Mouse (Mus musculus) brown adipose tissue, adult 24 weeks (tissue): ENCODE measurements around the gene Sco1. TPM values are rescaled to one million over a fixed set of nuclear protein-coding genes. Genes with fewer than 3 reads are reported as not detected.

Experiments
- H3K27ac ChIP-seq: fragments of 200-500 bp; replicated peaks from 2 replicates; pipeline ENCODE4 v1.5.1; 2012; ENCODE audit warnings: low read depth, mild to moderate bottlenecking, low read length
- H3K4me1 ChIP-seq: fragments of 200-500 bp; 2 replicates; pipeline ENCODE4 v1.6.1; 2012; ENCODE audit warnings: low read length, mixed read lengths; ENCODE audit not compliant: control insufficient read depth, insufficient read depth, insufficient read length
- H3K4me3 ChIP-seq: fragments of 200-500 bp; 2 replicates; pipeline ENCODE4 v1.5.1; 2012; ENCODE audit warnings: low read depth, mild to moderate bottlenecking, low read length, moderate library complexity; ENCODE audit not compliant: insufficient read depth
- polyA plus RNA-seq: library from polyadenylated mRNA; stranded (reverse); fragments of >200 nt; gene quantifications from 2 replicates; pipeline ENCODE4 v1.2.4, GENCODE M21; 2012; ENCODE audit not compliant: missing spikeins, insufficient read depth, insufficient read length

Gene Sco1
- polyA plus RNA-seq, 1 experiment, result 32.8 TPM

DNA sequence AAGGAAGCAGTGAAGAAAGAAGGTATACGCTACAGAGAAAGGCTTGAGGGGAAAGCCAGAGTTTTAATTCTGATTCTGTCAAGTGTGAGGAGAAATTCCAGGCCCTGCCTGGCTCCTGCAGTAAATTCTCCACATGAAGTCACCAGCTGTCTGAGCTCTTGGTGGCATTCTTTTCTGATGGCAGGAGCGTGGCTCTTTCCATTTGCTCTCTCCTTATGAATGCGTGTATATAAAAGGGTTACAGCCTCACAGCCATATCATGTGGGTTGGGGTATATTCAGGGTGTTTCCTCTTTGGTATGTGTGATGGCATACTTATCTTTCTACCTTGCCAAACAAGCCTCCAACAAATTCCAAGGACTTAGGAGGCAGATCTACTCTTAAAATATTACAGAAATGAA lies 10.3 kb downstream of the Sco1 start:
- H3K27ac ChIP-seq, result no peak overlapping the region
- H3K4me1 ChIP-seq, result no peaks in the 10 kb centered on the region
- H3K4me3 ChIP-seq, result no peak overlapping the region

DNA sequence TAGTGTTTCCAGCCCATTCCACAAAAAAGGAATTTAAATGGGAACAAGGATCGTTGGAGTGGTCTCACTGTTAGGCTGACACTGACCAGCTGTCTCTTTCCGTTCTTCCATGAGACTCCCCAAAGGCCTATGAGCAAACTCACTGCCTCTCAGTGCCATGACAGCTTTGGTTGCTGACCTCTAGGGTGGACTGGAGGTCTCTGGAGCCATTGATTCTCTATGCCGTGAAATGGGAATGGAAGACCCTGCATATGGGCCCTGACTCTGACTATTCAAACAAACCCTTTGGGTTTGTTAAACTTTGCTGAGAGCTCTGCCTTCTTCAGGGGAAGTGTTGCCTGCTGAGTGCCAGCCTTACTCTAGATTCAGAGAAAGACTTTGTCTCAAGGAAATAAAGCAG lies 15.3 kb downstream of the Sco1 start:
- Histone ChIP-seq H3K27ac (no peak overlapping the region), H3K4me1 (no peaks in the 10 kb centered on the region), H3K4me3 (no peak overlapping the region)

DNA sequence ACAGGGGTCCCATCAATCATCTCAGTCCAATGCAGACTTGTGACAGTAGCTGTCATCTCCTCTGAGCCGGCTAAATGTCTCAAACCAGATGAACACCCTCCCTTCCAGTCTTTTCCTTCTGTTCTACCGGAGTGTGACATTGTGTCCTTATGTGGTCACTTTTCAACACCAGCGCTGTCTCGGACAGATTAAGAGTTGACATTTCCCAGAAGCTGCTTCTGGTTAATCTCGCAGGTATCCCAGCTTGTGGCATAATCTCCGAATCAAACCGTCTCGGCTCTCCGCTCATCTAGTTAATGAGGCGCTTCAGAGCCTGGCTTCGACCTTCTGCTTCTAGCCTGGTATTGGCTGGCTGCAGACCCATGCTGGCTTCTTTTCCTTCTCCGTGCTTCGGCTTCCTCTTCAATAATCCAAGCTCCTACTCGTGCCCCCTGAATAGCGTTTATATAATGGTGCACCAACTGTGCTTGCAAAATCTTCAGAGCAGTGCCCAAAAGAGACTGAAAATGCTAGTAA lies 20.2 kb downstream of the Sco1 start:
- Histone ChIP-seq H3K4me1 (no peaks in the 10 kb centered on the region), H3K27ac (no peak overlapping the region), H3K4me3 (no peak overlapping the region)

DNA sequence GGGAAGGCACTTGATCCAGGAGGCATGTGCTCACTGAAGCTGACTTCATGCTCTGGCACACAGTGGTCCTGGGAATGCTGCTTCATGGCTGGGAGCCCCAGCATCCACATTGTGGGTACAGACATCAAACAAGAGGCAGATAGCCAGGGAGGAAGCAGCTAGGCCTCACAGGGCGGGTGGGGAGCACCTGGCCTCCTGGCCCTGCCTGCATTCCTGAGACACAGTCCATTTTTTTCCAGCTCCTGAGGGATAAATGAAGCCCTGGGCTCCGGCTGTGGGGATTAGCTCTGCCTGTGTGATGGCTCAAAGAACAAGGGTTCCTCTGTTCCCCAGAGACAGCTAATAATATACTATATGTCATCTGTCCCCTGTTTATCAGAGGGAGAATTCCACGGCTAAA lies 22.6 kb downstream of the Sco1 start:
- Histone ChIP-seq H3K27ac (no peak overlapping the region), H3K4me1 (no peaks in the 10 kb centered on the region), H3K4me3 (no peak overlapping the region)

DNA sequence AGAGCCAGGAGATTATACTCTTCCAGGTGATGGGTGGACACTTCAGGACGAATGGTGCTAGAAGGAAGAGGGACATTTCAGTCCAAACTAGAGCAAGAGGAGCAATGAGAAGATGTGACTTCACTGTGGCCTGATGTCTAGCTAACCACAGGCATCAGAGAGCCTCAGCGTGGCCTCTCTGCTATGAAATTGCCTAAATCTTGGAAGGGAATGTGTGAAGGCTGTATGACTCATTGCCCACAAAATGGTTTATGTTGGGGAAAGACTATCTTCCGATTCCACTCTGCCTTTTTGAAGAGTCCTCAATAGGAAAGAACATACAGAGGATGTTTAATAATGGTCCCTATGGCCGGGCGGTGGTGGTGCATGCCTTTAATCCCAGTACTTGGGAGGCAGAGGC lies 24.3 kb downstream of the Sco1 start:
- no peak overlapping the region for H3K27ac ChIP-seq
- no peak overlapping the region for H3K4me3 ChIP-seq
- H3K4me1 ChIP-seq, result no peaks in the 10 kb centered on the region

DNA sequence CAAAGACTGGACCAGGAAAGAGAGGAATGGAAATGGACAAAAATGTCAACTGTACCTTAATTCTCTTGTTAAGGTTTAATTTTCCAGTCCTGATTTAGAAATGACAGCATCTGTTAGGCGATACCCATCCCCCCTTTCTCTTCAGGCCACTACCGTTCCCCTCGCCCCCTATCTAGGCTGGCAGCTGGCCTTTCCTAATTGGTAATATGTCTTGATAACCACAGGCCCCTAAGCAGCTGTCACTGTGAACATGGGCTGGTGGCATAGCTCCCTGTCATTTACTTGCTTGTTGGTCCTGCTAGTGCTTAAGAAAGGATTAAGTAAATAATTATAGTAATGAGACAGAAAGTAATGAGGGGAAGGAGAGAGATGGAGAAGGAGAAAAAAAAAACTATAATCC lies 25.0 kb downstream of the Sco1 start:
- no peaks in the 10 kb centered on the region for H3K4me1 ChIP-seq
- no peak overlapping the region for H3K27ac ChIP-seq

DNA sequence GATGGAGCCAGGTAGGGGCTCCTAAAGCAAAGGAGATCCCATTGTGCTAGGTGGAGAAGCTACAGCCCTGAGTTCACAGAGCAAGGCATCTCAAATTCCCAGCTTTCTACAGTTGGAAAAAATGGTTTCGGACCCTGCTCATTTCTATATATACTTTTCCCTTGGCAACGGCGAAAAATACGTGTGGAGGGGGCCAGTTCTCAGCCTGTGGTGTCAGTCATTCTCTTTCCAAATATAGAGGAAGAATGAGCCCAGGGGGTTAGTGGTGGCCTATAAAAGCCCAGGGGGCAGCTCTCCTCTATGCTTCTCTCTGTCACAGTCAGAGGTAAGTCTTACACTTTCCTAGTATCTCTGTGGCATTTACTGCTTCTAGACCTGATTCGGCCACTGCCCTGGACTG lies 25.5 kb downstream of the Sco1 start, which contains the start of gene Myh3:
Myh3 (plus strand) TSS at position 301 of the 400 bp plus-strand sequence.
- no peak within 1 kb of the TSS for H3K27ac ChIP-seq
- H3K4me3 ChIP-seq, result no peak within 1 kb of the TSS
- H3K4me1 ChIP-seq, result no peaks in the 10 kb centered on the region

More for the DNA sequence above, 25.0 kb downstream of the Sco1 start:
- H3K4me3 ChIP-seq, result no peak overlapping the region

DNA sequence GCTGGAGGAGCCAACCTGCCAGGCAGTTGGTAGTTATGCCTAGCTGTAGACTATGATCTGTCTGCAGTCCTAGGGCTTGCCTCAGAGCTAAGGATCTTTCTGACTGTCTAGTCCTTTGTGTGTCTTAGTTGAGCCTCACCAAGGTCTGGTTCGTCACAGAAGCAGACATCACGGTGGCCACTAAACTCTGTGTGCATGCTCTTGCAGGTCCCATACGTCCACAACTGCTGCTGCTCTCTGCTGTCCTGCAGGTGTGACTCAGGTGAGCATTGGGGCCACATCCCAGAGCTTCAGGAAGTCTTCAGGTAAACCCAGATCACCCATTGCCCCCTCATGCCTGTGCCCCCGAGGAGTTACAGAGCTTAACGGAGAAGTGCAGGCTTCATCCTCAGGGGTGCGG lies 26.4 kb downstream of the Sco1 start:
- H3K4me3 ChIP-seq, result no peak overlapping the region
- no peak overlapping the region for H3K27ac ChIP-seq
- H3K4me1 ChIP-seq, result no peaks in the 10 kb centered on the region

DNA sequence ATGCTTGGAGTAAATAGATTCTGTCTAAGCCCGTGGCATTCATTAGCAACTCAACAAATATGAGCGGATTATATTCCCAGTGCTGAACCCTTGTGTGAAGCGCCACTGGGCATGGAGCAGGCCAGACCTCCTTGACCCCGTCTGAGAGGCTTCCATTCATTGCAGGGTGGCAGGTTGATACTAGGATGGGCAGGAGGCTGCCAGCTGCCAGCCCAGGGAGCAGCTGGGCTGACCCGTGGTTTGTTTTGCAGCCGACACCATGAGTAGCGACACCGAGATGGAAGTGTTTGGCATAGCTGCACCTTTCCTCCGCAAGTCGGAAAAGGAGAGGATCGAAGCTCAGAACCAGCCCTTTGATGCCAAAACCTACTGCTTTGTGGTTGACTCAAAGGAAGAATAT lies 27.3 kb downstream of the Sco1 start:
- Histone ChIP-seq H3K27ac (no peak overlapping the region), H3K4me3 (no peak overlapping the region), H3K4me1 (no peaks in the 10 kb centered on the region)

DNA sequence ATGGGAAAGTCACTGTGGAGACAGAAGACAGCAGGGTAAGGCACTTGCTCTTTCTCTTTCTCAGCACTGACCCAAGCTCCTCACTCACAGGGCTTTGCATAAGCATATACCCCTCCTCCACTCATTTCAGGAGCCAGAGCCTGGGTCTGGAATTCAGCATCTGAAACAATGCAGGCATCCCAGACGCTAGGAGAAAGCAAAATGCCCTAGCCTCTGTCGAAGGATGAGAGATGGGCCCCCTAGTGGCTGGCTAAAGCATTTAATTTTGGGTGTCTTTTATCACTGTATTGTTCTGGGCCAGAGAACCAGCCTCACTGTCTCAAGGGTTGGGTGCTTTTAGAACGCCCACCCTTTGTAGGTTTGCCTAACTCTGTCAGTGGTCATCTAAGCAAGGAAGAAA lies 27.7 kb downstream of the Sco1 start:
- Histone ChIP-seq H3K27ac (no peak overlapping the region), H3K4me1 (no peaks in the 10 kb centered on the region)

DNA sequence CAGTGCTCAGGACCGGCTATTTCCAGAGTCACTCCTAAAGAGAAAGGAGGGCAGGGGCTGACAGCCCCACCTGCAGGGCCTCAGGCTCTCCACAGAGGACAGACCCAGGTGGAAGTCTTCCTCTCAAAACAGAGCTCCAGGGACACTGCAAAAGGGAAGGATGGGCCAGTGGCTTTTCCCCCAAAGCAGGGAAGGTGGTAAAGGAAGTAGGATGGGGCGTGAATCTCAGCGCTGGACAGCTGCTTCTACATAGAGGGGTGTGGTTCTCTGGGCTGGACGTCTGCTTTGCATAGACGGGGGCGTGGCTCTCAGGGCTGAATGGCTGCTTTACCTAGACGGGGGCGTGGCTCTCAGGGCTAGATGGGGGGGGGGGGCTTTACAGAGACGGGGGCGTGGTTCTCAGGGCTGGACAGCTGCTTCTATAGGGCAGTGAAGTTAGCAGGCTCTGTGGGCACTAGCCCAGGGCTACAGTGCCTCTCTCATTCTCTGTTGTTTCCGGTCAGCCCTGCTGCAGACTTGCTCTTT lies 28.7 kb downstream of the Sco1 start:
- Histone ChIP-seq H3K4me3 (no peak overlapping the region), H3K4me1 (no peaks in the 10 kb centered on the region), H3K27ac (no peak overlapping the region)

More for the DNA sequence above, 27.7 kb downstream of the Sco1 start:
- H3K4me3 ChIP-seq, result no peak overlapping the region

DNA sequence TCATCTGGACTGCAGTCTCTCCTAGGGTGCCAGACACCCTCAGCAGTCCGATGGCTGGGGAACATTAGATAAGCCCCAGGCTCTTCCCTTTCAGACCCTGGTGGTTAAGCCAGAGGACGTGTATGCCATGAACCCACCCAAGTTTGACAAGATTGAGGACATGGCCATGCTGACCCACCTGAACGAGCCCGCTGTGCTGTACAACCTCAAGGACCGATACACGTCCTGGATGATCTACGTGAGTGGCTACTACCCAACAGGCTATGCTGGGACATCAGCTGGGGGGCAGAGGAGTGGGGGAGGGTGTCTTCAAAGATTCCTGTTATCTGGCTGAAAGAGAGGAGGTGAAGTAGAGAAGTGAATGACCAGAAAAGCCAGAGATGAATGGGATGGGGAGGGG lies 29.7 kb downstream of the Sco1 start:
- H3K27ac ChIP-seq, result no peak overlapping the region
- no peak overlapping the region for H3K4me3 ChIP-seq
- no peaks in the 10 kb centered on the region for H3K4me1 ChIP-seq

DNA sequence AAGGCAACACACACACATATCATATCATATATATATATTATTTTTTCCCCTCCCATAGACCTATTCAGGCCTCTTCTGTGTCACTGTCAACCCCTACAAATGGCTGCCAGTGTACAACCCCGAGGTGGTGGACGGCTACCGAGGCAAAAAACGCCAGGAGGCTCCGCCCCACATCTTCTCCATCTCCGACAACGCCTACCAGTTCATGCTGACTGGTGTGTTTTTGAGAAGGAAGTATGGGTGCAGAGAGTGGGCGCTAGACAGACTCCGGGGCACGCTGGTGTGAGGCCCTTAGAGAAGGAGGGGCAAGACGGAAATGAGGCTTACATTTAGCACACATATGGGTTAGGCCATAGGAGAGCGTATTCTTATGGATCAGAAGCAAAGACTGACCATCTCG lies 30.3 kb downstream of the Sco1 start:
- Histone ChIP-seq H3K27ac (no peak overlapping the region), H3K4me3 (no peak overlapping the region), H3K4me1 (no peaks in the 10 kb centered on the region)

DNA sequence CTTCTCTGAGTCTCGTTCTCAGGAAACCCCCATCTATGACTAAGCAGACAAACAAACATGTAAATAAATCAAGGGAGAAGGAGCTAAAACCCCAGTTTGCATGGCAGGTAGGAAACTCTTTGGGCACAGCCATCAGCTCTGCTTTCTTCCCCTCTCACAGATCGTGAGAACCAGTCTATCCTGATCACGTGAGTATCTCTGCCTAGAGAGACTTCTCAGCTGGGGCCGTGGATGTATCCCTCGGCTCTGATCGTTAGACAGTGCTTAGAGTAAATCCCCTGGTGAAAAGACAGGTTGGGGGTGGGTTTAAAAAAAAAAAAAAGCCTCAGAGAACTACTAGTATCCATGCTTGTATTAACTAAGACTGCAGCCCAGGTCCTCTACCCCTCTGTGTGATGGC lies 30.8 kb downstream of the Sco1 start:
- H3K4me1 ChIP-seq, result no peaks in the 10 kb centered on the region
- H3K4me3 ChIP-seq, result no peak overlapping the region
- H3K27ac ChIP-seq, result no peak overlapping the region

DNA sequence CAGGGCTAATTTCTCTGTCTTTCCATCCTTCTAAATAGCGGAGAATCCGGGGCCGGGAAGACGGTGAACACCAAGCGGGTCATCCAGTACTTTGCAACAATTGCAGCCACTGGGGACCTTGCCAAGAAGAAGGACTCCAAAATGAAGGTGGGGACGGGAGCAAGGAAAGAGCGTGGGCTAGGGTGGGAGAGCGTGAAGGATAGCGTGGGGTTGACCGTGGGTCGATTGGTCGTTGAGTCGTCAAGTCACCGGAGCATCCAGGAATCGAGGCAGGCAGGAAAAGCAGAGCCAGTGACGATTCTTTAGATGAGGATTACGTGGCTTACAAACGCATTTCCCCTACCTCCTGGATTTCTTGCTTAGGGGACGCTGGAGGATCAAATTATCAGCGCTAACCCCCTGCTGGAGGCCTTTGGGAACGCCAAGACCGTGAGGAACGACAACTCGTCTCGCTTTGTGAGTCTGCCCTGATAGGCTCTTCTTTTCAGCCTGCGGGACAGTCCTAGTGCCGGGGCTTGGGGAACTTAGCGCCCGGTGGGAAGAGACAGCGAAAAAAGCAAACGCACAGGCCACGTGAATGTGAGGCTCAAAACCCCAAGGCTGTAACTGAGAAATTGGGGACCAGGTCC lies 31.4 kb downstream of the Sco1 start:
- Histone ChIP-seq H3K27ac (no peak overlapping the region), H3K4me1 (no peaks in the 10 kb centered on the region), H3K4me3 (no peak overlapping the region)

DNA sequence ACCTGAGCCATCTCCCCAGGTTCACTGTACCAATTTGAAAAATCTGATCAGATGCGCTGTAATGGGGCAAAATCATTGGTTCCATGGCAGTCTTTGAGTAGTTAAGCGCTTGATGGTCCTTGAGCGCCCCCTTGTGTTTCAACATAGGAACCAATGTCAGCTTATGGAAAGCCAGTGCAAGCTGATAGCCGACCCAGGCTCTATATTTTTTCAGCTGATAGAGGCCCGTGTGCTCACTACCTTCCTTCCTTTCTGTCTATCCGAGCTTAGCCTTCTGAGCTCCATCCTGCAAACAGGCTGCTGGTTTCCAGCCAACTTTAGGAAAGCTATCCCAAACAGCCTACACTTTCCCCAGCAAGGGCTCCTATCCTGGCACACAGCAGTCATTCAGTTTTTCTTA lies 33.0 kb downstream of the Sco1 start:
- no peak overlapping the region for H3K4me3 ChIP-seq
- no peak overlapping the region for H3K27ac ChIP-seq
- H3K4me1 ChIP-seq, result no peaks in the 10 kb centered on the region
